Mouse (Mus musculus) heart, embryonic 12.5 days (tissue): ENCODE data around the gene Mcpt8. TPM values are rescaled to one million over a fixed set of nuclear protein-coding genes. Genes with fewer than 3 reads are reported as not detected.

Source experiments
- microRNA-seq: library from miRNA; unstranded; fragments of <30 nt; microRNA quantifications from one replicate; pipeline ENCODE4, GENCODE M21; 2017
- polyA plus RNA-seq: library from polyadenylated mRNA; unstranded; fragments of >200 nt; fragmentation: Nextera tagmentation; extraction: Ambion mirVana; gene quantifications from 2 replicates; pipeline ENCODE4 v1.2.1, GENCODE M21; 2016

Gene Mcpt8
- polyA plus RNA-seq, 1 experiment from 2014 or later = not detected

Small RNA genes lying within 50 kb of the gene (microRNA-seq; reads per million reads assigned to microRNA genes)
- not detected for gene Mir6949

Other genes starting within 250 kb of the Mcpt8 start
- 33.3 and 38.2 TPM in 2 replicates for gene Nynrin, start 231.3 kb downstream of the Mcpt8 start, polyA plus RNA-seq
- gene Cbln3, start 200.9 kb downstream of the Mcpt8 start, polyA plus RNA-seq = 0.32 and 0.57 TPM in 2 replicates
- 19.8 TPM in 2 replicates for gene Khnyn, start 200.3 kb downstream of the Mcpt8 start, polyA plus RNA-seq
- 38.2 and 40.4 TPM in 2 replicates for gene Sdr39u1, start 185.0 kb downstream of the Mcpt8 start, polyA plus RNA-seq
- not detected in 2 replicates for gene Cma1, start 140.6 kb downstream of the Mcpt8 start, polyA plus RNA-seq
- not detected in 2 replicates for gene Cma2, start 134.3 kb downstream of the Mcpt8 start, polyA plus RNA-seq
- not detected in 2 replicates for gene Mcpt1, start 67.3 kb downstream of the Mcpt8 start, polyA plus RNA-seq
- gene Mcpt9, start 54.8 kb downstream of the Mcpt8 start, polyA plus RNA-seq = not detected in 2 replicates
- gene Mcpt2, start 43.2 kb downstream of the Mcpt8 start, polyA plus RNA-seq = 0.18 TPM in 1 of 2 replicates, not detected in the other
- gene Mcpt4, start 23.0 kb downstream of the Mcpt8 start, polyA plus RNA-seq = 0.20 TPM in 1 of 2 replicates, not detected in the other
- 0.34 TPM in 1 of 2 replicates, not detected in the other for gene Ctsg, start 17.3 kb upstream of the Mcpt8 start, polyA plus RNA-seq
- gene Gzme, start 35.4 kb upstream of the Mcpt8 start, polyA plus RNA-seq = not detected in 2 replicates
- gene Gzmd, start 47.3 kb upstream of the Mcpt8 start, polyA plus RNA-seq = not detected in 2 replicates
- not detected in 2 replicates for gene Gzmg, start 74.3 kb upstream of the Mcpt8 start, polyA plus RNA-seq
- not detected in 2 replicates for gene Gzmn, start 89.3 kb upstream of the Mcpt8 start, polyA plus RNA-seq
- gene Gzmf, start 126.1 kb upstream of the Mcpt8 start, polyA plus RNA-seq = not detected in 2 replicates
- not detected in 2 replicates for gene Gzmc, start 149.4 kb upstream of the Mcpt8 start, polyA plus RNA-seq
- gene Gzmb, start 177.0 kb upstream of the Mcpt8 start, polyA plus RNA-seq = not detected in 2 replicates